Mouse (Mus musculus) limb, embryonic 12.5 days (tissue): ENCODE measurements around the gene Fen1. TPM values are rescaled to one million over a fixed set of nuclear protein-coding genes. Genes with fewer than 3 reads are reported as not detected.

Source experiments
- ATAC-seq: fragments of 200-750 bp; cut with Nextera tagmentation; 2 replicates; pipeline ENCODE4 v1.8.0; 2017; ENCODE audit warnings: low read depth, moderate TSS enrichment; ENCODE audit not compliant: insufficient number of reproducible peaks, insufficient read depth, low FRiP score, low TSS enrichment
- H3K27ac ChIP-seq: fragments of 300-500 bp; sonication (generic); 2 replicates; pipeline ENCODE4 v1.5.1; 2016; ENCODE audit warnings: mild to moderate bottlenecking, moderate library complexity
- H3K27me3 ChIP-seq: fragments of 300-500 bp; sonication (generic); 2 replicates; pipeline ENCODE4 v1.6.1; 2016; ENCODE audit warnings: mild to moderate bottlenecking, moderate library complexity
- H3K36me3 ChIP-seq: fragments of 300-500 bp; sonication (generic); 2 replicates; pipeline ENCODE4 v1.6.1; 2016; ENCODE audit warnings: mild to moderate bottlenecking, moderate library complexity
- H3K4me1 ChIP-seq: fragments of 300-500 bp; sonication (generic); replicated peaks from 2 replicates; pipeline ENCODE4 v1.6.1; 2016
- H3K4me2 ChIP-seq: fragments of 300-500 bp; sonication (generic); 2 replicates; pipeline ENCODE4 v1.6.1; 2016; ENCODE audit warnings: mild to moderate bottlenecking, moderate library complexity
- H3K4me3 ChIP-seq: fragments of 300-500 bp; sonication (generic); replicated peaks from 2 replicates; pipeline ENCODE4 v1.5.1; 2016; ENCODE audit warnings: mild to moderate bottlenecking
- H3K9ac ChIP-seq: fragments of 300-500 bp; sonication (generic); replicated peaks from 2 replicates; pipeline ENCODE4 v1.6.1; 2016; ENCODE audit warnings: mild to moderate bottlenecking, moderate library complexity
- H3K9me3 ChIP-seq: fragments of 300-500 bp; sonication (generic); 2 replicates; pipeline ENCODE4 v1.6.1; 2016; ENCODE audit warnings: mild to moderate bottlenecking, moderate library complexity
- WGBS: fragments of 180-500 bp; shearing (Covaris S2); methylation state at CpG from one replicate; pipeline ENCODE4 v1.1.7; 2016; 5-methylcytosine and 5-hydroxymethylcytosine counted together
- polyA plus RNA-seq: library from polyadenylated mRNA; unstranded; fragments of >200 nt; fragmentation: Nextera tagmentation; extraction: Ambion mirVana; gene quantifications from 2 replicates; pipeline ENCODE4 v1.2.1, GENCODE M21; 2016

Gene Fen1
- polyA plus RNA-seq, 1 experiment from 2014 or later, result 115 TPM

DNA sequence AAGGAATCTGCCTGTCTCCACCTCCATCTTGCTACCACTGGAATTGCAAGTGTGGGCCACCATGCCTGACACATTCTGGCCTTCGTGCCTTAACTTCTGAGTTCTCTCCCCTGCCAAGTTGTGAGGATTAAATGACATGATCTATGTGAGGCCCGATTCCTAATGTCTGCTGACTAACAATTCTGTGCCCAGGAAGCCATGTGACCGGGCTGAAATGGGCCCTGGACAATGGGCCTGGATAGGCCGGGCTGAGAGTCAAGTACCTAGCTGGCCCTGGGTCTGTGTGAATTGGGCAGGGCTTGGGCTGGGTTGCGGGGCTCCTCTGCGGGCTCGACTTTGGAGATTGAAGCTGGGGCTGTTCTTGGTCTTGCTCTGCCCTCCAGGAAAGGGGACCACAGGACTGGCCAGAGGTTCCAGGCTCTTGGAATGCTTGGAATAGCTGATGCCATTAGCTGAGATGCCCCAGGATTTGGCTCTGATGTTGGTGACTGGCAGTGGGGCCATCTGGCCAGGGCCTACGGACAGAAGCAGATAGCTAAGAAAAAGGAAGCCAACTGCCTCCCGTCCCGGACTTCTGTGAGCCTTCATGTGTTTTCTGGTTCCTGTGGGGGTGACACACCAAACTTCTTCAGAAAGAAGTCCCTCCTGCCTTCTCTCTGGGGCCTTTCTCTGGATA is 10.0 kb upstream of the Fen1 start:
- Histone ChIP-seq H3K27ac (no peak overlapping the region), H3K27me3 (no peaks in the 10 kb centered on the region), H3K4me2 (no peak overlapping the region), H3K4me1 (no peaks in the 10 kb centered on the region), H3K4me3 (no peak overlapping the region), H3K36me3 (peaks cover 47% of the 10 kb centered on the region), H3K9me3 (no peaks in the 10 kb centered on the region), H3K9ac (no peak overlapping the region)
- ATAC-seq, result no peak
- 84% methylated on average over 10 of the region's 10 CpGs for WGBS

DNA sequence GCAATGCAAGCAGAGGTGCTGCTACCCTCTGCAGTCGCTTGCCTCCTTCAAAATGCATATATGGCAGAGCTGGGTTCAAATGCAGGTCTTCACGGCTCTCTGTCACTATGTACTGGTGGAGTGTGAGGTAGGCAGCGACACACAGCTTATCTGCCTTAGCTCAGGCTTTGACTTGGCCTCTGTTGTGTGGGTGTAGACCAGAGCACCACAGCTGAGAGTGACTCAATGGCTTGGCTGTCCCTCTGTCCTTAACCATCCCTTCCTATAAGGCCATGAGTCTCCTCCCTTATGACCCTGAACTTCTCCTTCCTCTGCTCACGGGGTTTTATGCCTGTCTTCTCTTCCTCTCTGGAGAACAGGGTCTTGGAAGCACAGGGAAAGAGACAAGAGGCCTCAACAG is 6.9 kb upstream of the Fen1 start:
- no peaks in the 10 kb centered on the region for H3K9me3 ChIP-seq
- H3K27me3 ChIP-seq, result no peaks in the 10 kb centered on the region
- 83% methylated on average over 4 of the region's 4 CpGs for WGBS
- peaks cover 77% of the 10 kb centered on the region for H3K36me3 ChIP-seq
- no peak overlapping the region for H3K4me3 ChIP-seq
- no peak for ATAC-seq
- no peak overlapping the region for H3K27ac ChIP-seq
- H3K9ac ChIP-seq, result no peak overlapping the region
- no peak overlapping the region for H3K4me2 ChIP-seq
- no peaks in the 10 kb centered on the region for H3K4me1 ChIP-seq

DNA sequence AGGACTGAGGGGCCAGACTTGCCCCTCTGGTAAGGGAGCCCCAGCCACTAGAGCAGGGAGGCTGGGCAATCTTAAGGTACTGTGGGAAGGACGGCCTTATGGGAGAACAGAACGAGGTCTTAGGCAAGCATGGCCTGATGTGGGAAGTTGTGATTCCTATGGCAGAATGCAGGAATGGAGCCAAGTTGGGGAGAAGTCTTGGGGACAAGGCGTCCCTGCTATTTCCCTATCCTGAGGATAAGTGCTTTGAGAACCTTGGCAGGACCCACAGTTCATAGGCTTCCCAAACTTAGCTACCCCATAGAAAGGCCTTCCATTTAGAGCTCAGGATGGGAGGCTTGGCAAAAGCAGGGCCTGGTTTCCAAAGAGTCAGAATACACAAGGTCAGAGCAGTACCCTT is 4.9 kb upstream of the Fen1 start:
- H3K4me3 ChIP-seq, result no peak overlapping the region
- H3K4me2 ChIP-seq, result no peak overlapping the region
- ATAC-seq, result no peak
- 85% methylated on average over 3 of the region's 3 CpGs for WGBS
- H3K4me1 ChIP-seq, result peaks cover 7% of the 10 kb centered on the region
- no peak overlapping the region for H3K27ac ChIP-seq
- H3K9me3 ChIP-seq, result no peaks in the 10 kb centered on the region
- H3K9ac ChIP-seq, result no peak overlapping the region
- no peaks in the 10 kb centered on the region for H3K27me3 ChIP-seq
- H3K36me3 ChIP-seq, result peaks cover 71% of the 10 kb centered on the region

DNA sequence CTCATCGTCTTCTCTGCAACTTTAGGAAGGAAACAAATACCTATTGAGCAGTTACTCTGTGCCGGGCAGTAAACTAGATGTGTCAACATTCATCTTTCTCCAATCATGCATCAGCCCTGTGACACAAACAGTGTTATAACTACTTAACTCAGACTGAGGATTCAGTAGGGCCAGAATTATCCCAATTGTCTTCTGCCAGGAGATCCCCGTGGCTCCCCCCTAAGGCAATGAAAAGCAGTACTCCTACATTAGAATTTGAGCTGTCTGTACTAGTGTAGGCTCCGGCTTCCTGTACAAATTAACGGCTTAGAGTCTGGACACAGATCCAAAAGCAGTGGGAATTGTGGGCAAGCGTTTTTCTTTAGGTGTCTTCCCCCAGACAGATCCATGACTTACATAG is 1.1 kb upstream of the Fen1 start:
- ATAC-seq, result no peak
- Histone ChIP-seq H3K27ac (no peak overlapping the region), H3K9me3 (no peaks in the 10 kb centered on the region), H3K4me2 (peak overlapping the region; percentile 90), H3K4me3 (peak overlapping the region; percentile 84), H3K27me3 (no peaks in the 10 kb centered on the region), H3K36me3 (peaks cover 60% of the 10 kb centered on the region), H3K9ac (no peak overlapping the region; the same call in 1 of the 2 replicates), H3K4me1 (peaks cover 15% of the 10 kb centered on the region)
- WGBS, result 74% methylated on average over 6 of the region's 6 CpGs

DNA sequence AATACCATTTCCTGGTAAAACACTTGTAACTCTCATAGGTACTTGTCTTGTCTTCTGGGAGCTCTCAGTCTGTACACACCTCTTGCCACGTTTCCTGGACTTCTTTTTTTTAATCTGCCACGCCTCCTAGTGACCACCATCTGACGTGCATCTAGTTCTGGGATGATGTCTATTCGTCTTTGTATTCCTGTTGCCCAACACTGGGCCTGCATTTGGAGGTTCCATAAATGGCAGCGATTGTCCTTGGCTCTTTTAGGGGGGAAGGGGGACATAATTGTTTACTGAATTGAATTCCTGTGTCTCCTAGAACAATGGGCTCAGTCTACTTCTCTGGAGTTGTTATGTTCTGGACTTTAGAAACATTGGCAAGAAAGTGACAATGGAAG is 640 bp upstream of the Fen1 start:
- H3K27me3 ChIP-seq, result no peaks in the 10 kb centered on the region
- WGBS, result 2% methylated on average over 5 of the region's 5 CpGs
- H3K4me1 ChIP-seq, result peaks cover 15% of the 10 kb centered on the region
- H3K4me2 ChIP-seq, result peak overlapping the region; percentile 90
- peak overlapping the region; percentile 84 for H3K4me3 ChIP-seq
- peak overlapping the region; percentile 82; the same call in 1 of the 2 replicates for H3K27ac ChIP-seq
- no peak for ATAC-seq
- H3K36me3 ChIP-seq, result peaks cover 60% of the 10 kb centered on the region
- no peaks in the 10 kb centered on the region for H3K9me3 ChIP-seq
- peak overlapping the region; percentile 89 for H3K9ac ChIP-seq

DNA sequence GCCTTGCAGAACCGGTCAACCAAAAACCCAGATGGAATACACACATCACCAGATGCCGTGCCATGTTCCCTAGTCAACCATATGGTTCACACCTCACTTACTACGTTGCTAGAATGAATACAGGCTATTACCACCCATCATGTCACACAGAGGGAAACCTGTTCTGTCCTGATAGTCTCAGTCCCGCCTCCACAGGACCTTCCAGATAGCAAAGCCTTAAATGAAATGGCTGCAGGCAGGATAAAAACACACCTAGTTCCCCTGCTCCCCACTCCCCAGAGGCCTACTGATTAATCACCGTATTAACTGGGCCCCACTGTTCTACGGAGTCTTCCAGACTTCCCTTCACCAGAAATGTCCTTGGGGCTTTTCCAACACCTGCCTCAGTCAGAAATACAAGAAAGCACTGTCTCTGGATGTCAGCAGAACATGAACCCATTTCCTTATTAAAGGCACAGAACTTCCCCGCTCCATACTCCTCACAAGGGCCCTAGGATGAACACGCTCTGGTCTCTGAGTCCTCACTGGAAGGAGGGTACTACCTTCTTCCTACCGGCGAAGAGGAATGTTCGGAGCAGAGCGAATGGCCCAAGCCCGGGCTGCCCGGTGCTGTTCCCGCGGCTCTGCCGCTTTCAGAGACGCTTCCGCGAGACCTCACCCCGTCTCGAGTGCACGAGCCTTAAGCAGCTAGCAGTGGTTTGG is 672 bp downstream of the Fen1 start:
- Histone ChIP-seq H3K27ac (peak overlapping the region; percentile 82), H3K4me1 (peaks cover 15% of the 10 kb centered on the region), H3K9ac (peak overlapping the region; percentile 89), H3K27me3 (no peaks in the 10 kb centered on the region), H3K36me3 (peaks cover 55% of the 10 kb centered on the region), H3K4me2 (peak overlapping the region; percentile 90), H3K9me3 (no peaks in the 10 kb centered on the region), H3K4me3 (peak overlapping the region; percentile 84)
- no peak for ATAC-seq
- 3% methylated on average over 23 of the region's 23 CpGs for WGBS

DNA sequence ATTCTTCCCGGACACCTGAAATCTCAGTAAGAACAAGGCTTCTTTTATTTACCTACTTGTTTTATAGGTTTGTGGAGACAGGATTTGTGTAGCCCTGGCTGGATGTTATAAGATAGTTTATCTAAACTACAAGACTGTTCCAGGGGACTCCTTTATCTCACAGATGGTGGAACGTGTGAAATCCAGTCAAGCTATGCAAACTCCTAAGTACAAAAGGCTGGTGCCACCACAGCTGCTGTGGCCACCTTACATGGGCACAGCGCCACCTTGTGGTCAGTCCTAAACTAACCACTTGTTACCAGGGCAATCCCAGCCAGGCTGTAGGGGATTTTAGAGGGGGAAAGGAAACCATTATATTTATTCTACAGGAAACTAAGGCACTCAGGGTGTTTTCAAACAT is 5.2 kb downstream of the Fen1 start:
- Histone ChIP-seq H3K9me3 (no peaks in the 10 kb centered on the region), H3K4me1 (peaks cover 8% of the 10 kb centered on the region), H3K9ac (no peak overlapping the region), H3K27ac (no peak overlapping the region), H3K4me2 (no peak overlapping the region), H3K27me3 (no peaks in the 10 kb centered on the region), H3K36me3 (peaks cover 76% of the 10 kb centered on the region), H3K4me3 (no peak overlapping the region)
- no peak for ATAC-seq
- 33% methylated on average over 3 of the region's 3 CpGs for WGBS

DNA sequence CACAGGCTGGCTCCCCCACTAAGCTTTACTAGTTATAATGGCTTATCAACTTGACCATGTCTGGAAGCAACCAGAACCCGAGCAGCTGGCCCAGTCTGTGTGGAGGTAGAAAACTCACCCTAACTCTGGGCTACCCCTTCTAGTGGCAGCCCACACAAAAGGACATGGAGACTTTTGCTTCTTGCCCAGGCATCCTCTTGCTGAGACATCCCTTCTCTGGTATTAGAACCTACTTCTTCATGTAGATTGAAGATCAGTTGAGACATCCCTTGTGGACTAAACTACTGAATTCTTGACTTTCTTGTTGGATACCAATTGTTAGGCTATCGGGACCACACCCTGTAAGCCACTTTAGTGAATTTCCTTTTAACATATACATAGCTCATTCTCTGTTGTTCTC is 5.7 kb downstream of the Fen1 start:
- H3K4me1 ChIP-seq, result peaks cover 8% of the 10 kb centered on the region
- H3K27me3 ChIP-seq, result no peaks in the 10 kb centered on the region
- no peak overlapping the region for H3K4me2 ChIP-seq
- H3K4me3 ChIP-seq, result no peak overlapping the region
- H3K9ac ChIP-seq, result no peak overlapping the region
- peaks cover 80% of the 10 kb centered on the region for H3K36me3 ChIP-seq
- H3K9me3 ChIP-seq, result no peaks in the 10 kb centered on the region
- WGBS, result 74% methylated on average over 2 of the region's 2 CpGs
- ATAC-seq, result no peak
- H3K27ac ChIP-seq, result no peak overlapping the region

DNA sequence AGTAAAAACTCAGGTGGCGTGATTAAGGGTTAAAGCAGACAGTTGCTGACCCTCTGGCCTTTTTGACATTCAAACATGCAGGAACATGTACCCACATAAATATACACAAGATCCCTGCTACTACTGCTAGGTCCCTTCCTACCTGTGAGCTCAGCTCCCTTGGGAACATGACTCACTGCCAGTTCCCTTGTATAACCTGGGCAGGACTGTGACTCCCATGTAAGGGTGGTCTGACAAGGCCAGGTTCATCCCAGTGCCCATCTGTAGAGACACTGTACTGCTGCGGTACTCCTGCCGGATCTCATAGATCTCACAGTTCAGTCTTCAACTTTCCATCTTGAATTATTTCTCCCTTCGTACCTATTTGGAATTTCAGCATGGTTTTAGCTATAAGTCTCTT is 6.8 kb downstream of the Fen1 start:
- ATAC-seq, result no peak
- H3K4me2 ChIP-seq, result no peak overlapping the region
- H3K4me1 ChIP-seq, result no peaks in the 10 kb centered on the region
- H3K9me3 ChIP-seq, result no peaks in the 10 kb centered on the region
- H3K27me3 ChIP-seq, result no peaks in the 10 kb centered on the region
- no peak overlapping the region for H3K27ac ChIP-seq
- 89% methylated on average over 4 of the region's 4 CpGs for WGBS
- no peak overlapping the region for H3K4me3 ChIP-seq
- H3K36me3 ChIP-seq, result peaks cover 91% of the 10 kb centered on the region
- H3K9ac ChIP-seq, result no peak overlapping the region

DNA sequence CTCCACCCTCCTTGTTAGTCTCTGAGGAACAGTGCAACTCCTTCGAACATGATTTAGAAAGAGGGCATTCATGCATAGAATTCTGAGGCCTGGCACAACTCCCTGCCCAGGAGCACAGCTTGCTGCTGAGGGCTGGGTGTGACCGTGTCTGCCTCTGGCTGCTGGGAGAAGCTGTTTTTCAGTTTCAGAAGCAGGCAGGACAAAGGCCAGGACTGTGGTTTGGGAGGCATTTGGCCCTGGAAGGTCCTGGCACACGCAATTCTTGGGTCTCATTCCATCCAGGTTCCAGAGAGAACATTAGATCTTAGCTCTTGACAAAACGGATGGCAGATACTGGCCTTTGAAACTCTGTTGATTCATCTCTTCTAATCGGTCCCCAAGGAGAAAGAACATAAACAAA is 8.7 kb downstream of the Fen1 start:
- ATAC-seq, result no peak
- no peaks in the 10 kb centered on the region for H3K27me3 ChIP-seq
- 77% methylated on average over 5 of the region's 5 CpGs for WGBS
- H3K36me3 ChIP-seq, result peaks cover 95% of the 10 kb centered on the region
- no peak overlapping the region for H3K9ac ChIP-seq
- H3K4me3 ChIP-seq, result no peak overlapping the region
- H3K4me2 ChIP-seq, result no peak overlapping the region
- H3K9me3 ChIP-seq, result no peaks in the 10 kb centered on the region
- H3K27ac ChIP-seq, result no peak overlapping the region
- H3K4me1 ChIP-seq, result no peaks in the 10 kb centered on the region

DNA sequence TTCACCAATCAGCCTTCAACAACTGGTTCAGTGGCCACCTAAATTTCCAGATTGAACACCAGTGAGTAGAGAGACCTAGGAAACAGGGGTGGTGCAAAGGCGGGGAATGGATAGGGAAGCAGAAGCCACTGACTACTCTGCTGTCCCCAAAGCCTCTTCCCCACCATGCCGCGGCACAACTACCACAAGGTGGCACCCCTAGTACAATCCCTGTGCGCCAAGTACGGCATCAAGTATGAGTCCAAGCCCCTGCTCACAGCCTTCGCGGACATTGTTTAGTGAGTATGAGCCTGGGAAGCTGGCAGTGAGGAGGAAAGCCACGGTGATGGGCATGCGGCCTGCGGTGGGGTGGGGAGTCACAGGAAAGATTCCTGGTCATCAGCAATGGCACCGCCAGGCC is 9.6 kb downstream of the Fen1 start:
- Histone ChIP-seq H3K4me2 (no peak overlapping the region), H3K9me3 (no peaks in the 10 kb centered on the region), H3K4me1 (no peaks in the 10 kb centered on the region), H3K27me3 (no peaks in the 10 kb centered on the region), H3K9ac (no peak overlapping the region), H3K36me3 (peaks cover 95% of the 10 kb centered on the region), H3K27ac (no peak overlapping the region), H3K4me3 (no peak overlapping the region)
- ATAC-seq, result no peak
- WGBS, result 90% methylated on average over 11 of the region's 11 CpGs

DNA sequence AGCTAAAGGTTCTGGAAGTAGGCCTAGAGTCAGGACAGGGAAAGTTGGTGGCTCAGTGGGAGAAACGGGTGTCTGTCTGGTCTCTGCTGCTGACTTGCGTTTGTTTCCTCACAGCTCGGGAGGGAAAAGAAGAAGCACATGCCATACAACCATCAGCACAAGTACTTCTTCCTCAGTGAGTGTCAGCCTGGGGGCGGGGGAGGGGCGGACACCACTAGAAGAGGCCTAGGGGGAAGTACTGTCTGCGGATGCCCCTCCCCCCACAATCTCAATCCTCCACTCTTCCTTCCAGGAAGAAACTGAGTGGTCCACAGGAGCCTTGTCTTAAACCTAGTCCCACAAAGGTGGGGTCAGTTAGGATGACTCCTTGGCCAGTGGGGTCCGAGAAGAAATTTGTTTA is 12.6 kb downstream of the Fen1 start:
- WGBS, result 83% methylated on average over 7 of the region's 7 CpGs
- no peaks in the 10 kb centered on the region for H3K27me3 ChIP-seq
- no peak overlapping the region for H3K4me3 ChIP-seq
- H3K36me3 ChIP-seq, result peaks cover 100% of the 10 kb centered on the region
- ATAC-seq, result no peak
- peaks cover 4% of the 10 kb centered on the region; the same call in 1 of the 2 replicates for H3K4me1 ChIP-seq
- no peak overlapping the region for H3K4me2 ChIP-seq
- no peaks in the 10 kb centered on the region for H3K9me3 ChIP-seq
- H3K27ac ChIP-seq, result no peak overlapping the region
- no peak overlapping the region for H3K9ac ChIP-seq
